Mouse (Mus musculus) megakaryocyte, embryonic 14.5 days (primary cell): ENCODE data around the gene Minpp1.

Source experiments
- FLI1 ChIP-seq: IDR thresholded peaks from 2 replicates; pipeline ENCODE4 v1.6.1; 2012; ENCODE audit warnings: low read length, inconsistent platforms, mixed read lengths
- GATA1 ChIP-seq: IDR thresholded peaks from 3 replicates; pipeline ENCODE4 v1.6.1; 2012; ENCODE audit warnings: mixed read lengths, low read length, inconsistent platforms, borderline replicate concordance

GRCm38 (mm10) chr19:32553310-32553709, 67.7 kb downstream of the Minpp1 start:
- no peak for TF ChIP-seq FLI1
- TF ChIP-seq GATA1: no peak
